Mouse (Mus musculus) liver, embryonic 11.5 days (tissue): ENCODE results near the gene Npr2. TPM values are rescaled to one million over a fixed set of nuclear protein-coding genes. Genes with fewer than 3 reads are reported as not detected.
A peak's percentile ranks its signal among the peaks of the same experiment; 100 is the strongest.

Experiments
- ATAC-seq: fragments of 200-750 bp; cut with Nextera tagmentation; replicated peaks from 2 replicates; pipeline ENCODE4 v1.8.0; 2017; ENCODE audit warnings: moderate number of reproducible peaks, mild to moderate bottlenecking, moderate TSS enrichment, moderate library complexity; ENCODE audit not compliant: low FRiP score
- DNase-seq: peaks from one replicate; pipeline ENCODE4 v3.0.0-alpha.2; 2017; ENCODE audit warnings: low spot score
- H3K27ac ChIP-seq: fragments of 300-500 bp; sonication (generic); 2 replicates; pipeline ENCODE4 v1.5.1; 2014; ENCODE audit warnings: mild to moderate bottlenecking, low read depth, low read length, control low read depth
- H3K27me3 ChIP-seq: fragments of 300-500 bp; sonication (generic); replicated peaks from 2 replicates; pipeline ENCODE4 v1.6.1; 2014; ENCODE audit warnings: low read length, mixed read lengths; ENCODE audit not compliant: control insufficient read depth, insufficient read depth
- H3K36me3 ChIP-seq: fragments of 300-500 bp; sonication (generic); 2 replicates; pipeline ENCODE4 v1.6.1; 2014; ENCODE audit warnings: mild to moderate bottlenecking, low read length, moderate library complexity, mixed read lengths; ENCODE audit not compliant: control insufficient read depth, insufficient read depth
- H3K4me1 ChIP-seq: fragments of 300-500 bp; sonication (generic); replicated peaks from 2 replicates; pipeline ENCODE4 v1.6.1; 2014; ENCODE audit warnings: low read length, mixed read lengths; ENCODE audit not compliant: control insufficient read depth, insufficient read depth
- H3K4me2 ChIP-seq: fragments of 300-500 bp; sonication (generic); 2 replicates; pipeline ENCODE4 v1.6.1; 2014; ENCODE audit warnings: mild to moderate bottlenecking, control low read depth, moderate library complexity
- H3K4me3 ChIP-seq: fragments of 300-500 bp; sonication (generic); 2 replicates; pipeline ENCODE4 v1.5.1; 2014; ENCODE audit warnings: low read depth, low read length, control low read depth
- H3K9ac ChIP-seq: fragments of 300-500 bp; sonication (generic); 2 replicates; pipeline ENCODE4 v1.6.1; 2014; ENCODE audit warnings: low read depth, low read length, control low read depth
- H3K9me3 ChIP-seq: fragments of 300-500 bp; sonication (generic); 2 replicates; pipeline ENCODE4 v1.6.1; 2016; ENCODE audit warnings: low read length, inconsistent platforms, mixed read lengths; ENCODE audit not compliant: control insufficient read depth
- WGBS: fragments of 180-500 bp; shearing (Covaris S2); extraction: QIAGEN DNeasy Blood & Tissue Kit; methylation state at CpG from one replicate; pipeline ENCODE4 v1.1.7; 2014; 5-methylcytosine and 5-hydroxymethylcytosine counted together
- polyA plus RNA-seq: library from polyadenylated mRNA; unstranded; fragments of >200 nt; fragmentation: Nextera tagmentation; extraction: Ambion mirVana; gene quantifications from 2 replicates; pipeline ENCODE4 v1.2.1, GENCODE M21; 2014

The Npr2 gene
- polyA plus RNA-seq, 1 experiment from 2014 or later = 3.2 TPM

- WGBS = 12% methylated on average over 24 of the region's 24 CpGs
- 0 out of 2 replicates have a peak within 1 kb of the TSS, but pooled peaks have one; percentile 46 for H3K9ac ChIP-seq
- DNase-seq (peak; percentile 67), ATAC-seq (peak; percentile 56)
- no peak within 1 kb of the TSS; the same call in 1 of the 2 replicates for H3K27ac ChIP-seq
- no peaks in the 10 kb centered on the region for H3K27me3 ChIP-seq
- peak within 1 kb of the TSS; percentile 41 for H3K4me3 ChIP-seq
- H3K4me1 ChIP-seq = peaks cover 5% of the 10 kb centered on the region
- peak within 1 kb of the TSS; percentile 62 for H3K4me2 ChIP-seq
- peaks cover 3% of the 10 kb centered on the region; the same call in 1 of the 2 replicates for H3K9me3 ChIP-seq
- peaks cover 8% of the 10 kb centered on the region; the same call in 1 of the 2 replicates for H3K36me3 ChIP-seq
Observed at GRCm38 (mm10) chr4:43653161-43654015, 21.7 kb downstream of the Npr2 start, which contains the start of gene Spag8. Gene Spag8 (minus strand): TSS chr4:43653594.

- DNase-seq (no peak), ATAC-seq (peak; percentile 33)
- peak overlapping the region; percentile 77 for H3K27ac ChIP-seq
- H3K4me2 ChIP-seq = peak overlapping the region; percentile 91
- peaks cover 5% of the 10 kb centered on the region for H3K4me1 ChIP-seq
- H3K4me3 ChIP-seq = peak overlapping the region; percentile 90
- peak overlapping the region; percentile 96 for H3K9ac ChIP-seq
- H3K36me3 ChIP-seq = no peaks in the 10 kb centered on the region
- WGBS = 8% methylated on average over 33 of the region's 34 CpGs
- H3K27me3 ChIP-seq = no peaks in the 10 kb centered on the region
- no peaks in the 10 kb centered on the region for H3K9me3 ChIP-seq
Observed at GRCm38 (mm10) chr4:43655656-43656338, 24.1 kb downstream of the Npr2 start.

GRCm38 (mm10) chr4:43656339-43657109 lies 24.8 kb downstream of the Npr2 start, which contains the start of gene Hint2:
Gene Hint2 (minus strand): TSS chr4:43656466.
- peak within 1 kb of the TSS; percentile 77 for H3K27ac ChIP-seq
- peak; percentile 91 for DNase-seq
- H3K4me2 ChIP-seq = peak within 1 kb of the TSS; percentile 91
- peak; percentile 94 for ATAC-seq
- H3K36me3 ChIP-seq = no peaks in the 10 kb centered on the region
- H3K9ac ChIP-seq = peak within 1 kb of the TSS; percentile 96
- no peaks in the 10 kb centered on the region for H3K9me3 ChIP-seq
- H3K4me3 ChIP-seq = peak within 1 kb of the TSS; percentile 90
- WGBS = 2% methylated on average over 34 of the region's 34 CpGs
- H3K4me1 ChIP-seq = peaks cover 5% of the 10 kb centered on the region
- peaks cover 3% of the 10 kb centered on the region; the same call in 1 of the 2 replicates for H3K27me3 ChIP-seq

- DNase-seq (no peak), ATAC-seq (no peak)
- Histone ChIP-seq H3K4me3 (peak overlapping the region; percentile 90; the same call in 1 of the 2 replicates), H3K27me3 (peaks cover 9% of the 10 kb centered on the region), H3K27ac (no peak overlapping the region), H3K9me3 (no peaks in the 10 kb centered on the region), H3K4me2 (peak overlapping the region; percentile 91), H3K4me1 (peaks cover 5% of the 10 kb centered on the region), H3K9ac (no peak overlapping the region), H3K36me3 (no peaks in the 10 kb centered on the region)
- 59% methylated on average over 4 of the region's 4 CpGs for WGBS
Observed at GRCm38 (mm10) chr4:43657146-43657545, 25.4 kb downstream of the Npr2 start.

GRCm38 (mm10) chr4:43666412-43666811 lies 34.7 kb downstream of the Npr2 start:
- no peak for ATAC-seq
- Histone ChIP-seq H3K4me3 (no peak overlapping the region), H3K9me3 (no peaks in the 10 kb centered on the region), H3K36me3 (no peaks in the 10 kb centered on the region), H3K4me1 (peaks cover 11% of the 10 kb centered on the region), H3K27ac (no peak overlapping the region), H3K9ac (no peak overlapping the region), H3K4me2 (no peak overlapping the region), H3K27me3 (peaks cover 35% of the 10 kb centered on the region)
- no peak for DNase-seq
- WGBS = 18% methylated on average over 4 of the region's 4 CpGs

GRCm38 (mm10) chr4:43668782-43669427 lies 37.2 kb downstream of the Npr2 start, which contains the start of the genes Tmem8b and Fam221b:
Gene Tmem8b (plus strand): TSS chr4:43668971.
Gene Fam221b (minus strand): TSS chr4:43669145.
- Histone ChIP-seq H3K27ac (no peak within 1 kb of the TSS), H3K27me3 (peaks cover 18% of the 10 kb centered on the region)
- WGBS = 4% methylated on average over 38 of the region's 41 CpGs

GRCm38 (mm10) chr4:43669428-43669794 lies 37.7 kb downstream of the Npr2 start:
- H3K4me2 ChIP-seq = peak overlapping the region; percentile 96
- peaks cover 16% of the 10 kb centered on the region for H3K27me3 ChIP-seq
- H3K36me3 ChIP-seq = no peaks in the 10 kb centered on the region
- DNase-seq (no peak), ATAC-seq (peak; percentile 71)
- H3K27ac ChIP-seq = no peak overlapping the region
- peak overlapping the region; percentile 83 for H3K4me3 ChIP-seq
- H3K4me1 ChIP-seq = peaks cover 11% of the 10 kb centered on the region
- no peaks in the 10 kb centered on the region for H3K9me3 ChIP-seq
- H3K9ac ChIP-seq = peak overlapping the region; percentile 76
- under 1% methylated on average over 25 of the region's 25 CpGs for WGBS

More at GRCm38 (mm10) chr4:43668782-43669427, 37.2 kb downstream of the Npr2 start, which contains the start of the genes Tmem8b and Fam221b:
- DNase-seq = peak; percentile 87
- Histone ChIP-seq H3K4me3 (peak within 1 kb of the TSS; percentile 83), H3K4me1 (peaks cover 11% of the 10 kb centered on the region), H3K36me3 (no peaks in the 10 kb centered on the region), H3K9me3 (no peaks in the 10 kb centered on the region), H3K9ac (peak within 1 kb of the TSS; percentile 76), H3K4me2 (peak within 1 kb of the TSS; percentile 96)
- peak; percentile 93 for ATAC-seq
